Mouse (Mus musculus): ENCODE results near the gene Trim6.

- TF ChIP-seq CTCF (IDR thresholded peaks at IDR 0.05; ENCODE audit: borderline replicate concordance, control insufficient read depth, extremely low read depth, insufficient read depth, low read length, poor library complexity), result no peak
- no peak for TF ChIP-seq POLR2A (IDR thresholded peaks at IDR 0.05; ENCODE audit: control insufficient read depth, extremely low read depth, insufficient read depth, low read length, poor library complexity)
Observed at GRCm38 (mm10) chr7:104217881-104218280, 712 bp upstream of the Trim6 start.
